Mouse (Mus musculus) mesoderm, embryonic 11.5 days (tissue): ENCODE measurements around the gene Abcb4.
"Not testable (repeated sequence)": the region's sequence is repeated elsewhere in the genome, so short reads cannot be mapped to it uniquely, and the experiment has no call there.

ENCODE experiments used
- DNase-seq: peaks from one replicate; pipeline ENCODE4 v3.0.0-alpha.2; 2012; ENCODE audit warnings: low read depth, low spot score

The Abcb4 gene

DNA sequence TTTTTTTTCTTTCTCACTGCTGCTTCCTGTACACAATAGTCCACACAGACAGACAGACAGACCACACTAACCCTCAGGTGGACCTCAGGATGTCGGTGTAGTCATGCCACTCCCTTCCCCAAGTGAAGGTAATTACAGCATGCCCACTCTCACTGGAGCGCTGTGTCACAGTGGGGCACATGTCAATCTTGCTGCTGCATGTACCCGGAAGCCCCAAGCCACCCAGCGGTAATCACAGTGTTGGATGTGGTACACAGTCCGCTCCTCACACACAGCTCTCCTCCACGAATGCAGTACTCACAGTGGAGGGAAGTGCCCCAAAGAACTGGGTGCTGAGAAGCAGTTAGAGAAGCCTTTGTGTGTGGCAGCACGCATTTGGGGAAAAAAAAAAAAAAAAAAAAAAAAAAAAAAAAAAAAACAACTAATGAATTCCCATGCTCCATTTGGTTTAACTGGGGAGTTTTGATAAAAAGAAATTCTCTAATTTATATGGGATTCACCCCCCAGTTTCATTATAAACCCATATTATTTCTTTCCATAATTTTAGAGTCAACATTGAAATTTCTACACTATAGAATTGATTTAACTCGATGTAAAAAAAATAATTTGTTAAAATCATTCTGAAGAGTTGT is 18.2 kb downstream of the Abcb4 start:
- no peak for DNase-seq

DNA sequence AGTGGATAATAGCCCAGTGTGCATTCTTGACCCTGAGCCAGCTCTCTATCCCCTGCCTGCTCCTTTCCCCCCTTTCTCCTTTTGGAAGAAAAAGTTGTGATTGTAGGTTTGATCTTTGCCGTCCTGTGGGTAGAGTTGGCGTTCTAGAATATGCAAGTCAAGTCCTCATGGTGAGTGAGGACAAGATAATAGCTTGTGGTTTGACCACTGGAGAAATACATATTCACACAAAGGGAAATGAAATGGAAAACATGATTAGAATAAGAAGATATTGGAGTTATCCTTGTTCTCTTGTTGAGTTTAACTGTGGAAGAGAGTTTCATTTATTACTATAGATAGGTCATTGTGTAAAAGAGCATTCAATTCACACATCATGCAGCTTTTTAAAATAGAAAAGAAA is 22.9 kb downstream of the Abcb4 start:
- DNase-seq, result no peak

DNA sequence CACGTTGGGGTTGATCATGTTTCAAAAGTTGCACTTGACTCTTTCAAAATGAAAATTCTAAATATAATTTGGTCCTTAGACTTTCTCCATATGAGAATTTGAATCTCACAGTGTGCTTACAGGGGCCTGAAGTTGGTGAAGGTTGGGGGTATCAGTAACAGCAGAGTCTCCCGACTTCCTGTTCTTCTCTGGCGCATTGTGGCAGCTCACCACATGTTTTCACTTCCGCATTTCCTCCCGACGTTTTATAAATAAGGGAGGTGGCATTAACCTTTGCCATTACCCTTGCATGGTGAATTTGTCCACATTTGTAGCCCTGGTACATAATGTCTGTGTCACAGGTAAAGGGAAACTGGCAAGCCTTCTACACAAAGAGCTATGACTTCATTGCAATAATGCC is 23.6 kb downstream of the Abcb4 start:
- DNase-seq, result no peak

DNA sequence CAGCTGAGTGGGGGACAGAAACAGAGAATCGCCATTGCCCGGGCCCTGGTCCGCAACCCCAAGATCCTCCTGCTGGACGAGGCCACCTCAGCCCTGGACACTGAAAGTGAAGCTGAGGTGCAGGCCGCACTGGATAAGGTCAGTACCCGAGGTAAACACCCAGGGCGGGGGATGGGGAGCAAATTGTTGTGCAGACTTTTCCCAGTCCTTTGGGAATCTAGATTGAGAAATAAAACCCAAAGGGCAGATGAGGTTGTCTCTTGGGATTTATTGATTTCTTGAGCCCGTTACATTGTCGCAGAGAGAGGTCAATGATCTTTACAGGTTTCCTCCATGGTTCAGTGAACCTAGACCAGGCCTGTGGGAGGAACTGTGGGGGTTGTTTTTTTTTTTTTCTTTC is 34.9 kb downstream of the Abcb4 start:
- DNase-seq, result no peak

DNA sequence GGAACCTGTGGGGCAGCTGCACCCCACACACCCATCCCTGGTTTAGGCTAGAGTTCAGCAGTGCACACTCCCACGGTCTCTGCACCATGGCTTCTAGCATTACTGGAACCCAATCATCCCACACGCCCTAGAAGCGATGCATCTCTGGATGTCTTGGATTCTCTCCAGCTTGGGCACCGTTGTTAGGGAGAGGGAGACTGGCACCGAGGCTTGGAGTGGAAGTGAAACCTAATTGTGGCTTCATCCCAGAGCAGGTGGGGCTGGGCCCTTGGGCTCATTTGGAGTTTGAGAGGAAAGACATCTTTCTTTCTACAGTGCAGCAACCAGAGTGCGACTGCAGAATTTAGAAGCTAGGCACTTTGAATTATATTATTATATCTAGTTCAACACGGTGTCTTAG is 44.4 kb downstream of the Abcb4 start:
- DNase-seq, result no peak

DNA sequence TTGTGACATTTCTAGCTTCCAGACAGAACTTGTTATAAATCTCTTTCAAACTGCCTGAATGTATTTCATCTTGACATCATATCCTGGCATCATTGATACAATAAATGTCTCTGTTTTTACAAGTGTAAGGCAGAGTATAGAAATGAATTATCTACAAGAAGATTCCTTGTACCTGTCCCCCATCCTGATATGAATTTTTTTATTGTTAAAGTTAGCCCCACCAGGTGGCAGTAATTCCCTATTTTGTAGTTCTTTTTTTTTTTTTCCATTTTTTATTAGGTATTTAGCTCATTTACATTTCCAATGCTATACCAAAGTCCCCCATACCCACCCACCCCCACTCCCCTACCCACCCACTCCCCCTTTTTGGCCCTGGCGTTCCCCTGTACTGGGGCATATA is 47.7 kb downstream of the Abcb4 start:
- DNase-seq, result not testable (repeated sequence)

DNA sequence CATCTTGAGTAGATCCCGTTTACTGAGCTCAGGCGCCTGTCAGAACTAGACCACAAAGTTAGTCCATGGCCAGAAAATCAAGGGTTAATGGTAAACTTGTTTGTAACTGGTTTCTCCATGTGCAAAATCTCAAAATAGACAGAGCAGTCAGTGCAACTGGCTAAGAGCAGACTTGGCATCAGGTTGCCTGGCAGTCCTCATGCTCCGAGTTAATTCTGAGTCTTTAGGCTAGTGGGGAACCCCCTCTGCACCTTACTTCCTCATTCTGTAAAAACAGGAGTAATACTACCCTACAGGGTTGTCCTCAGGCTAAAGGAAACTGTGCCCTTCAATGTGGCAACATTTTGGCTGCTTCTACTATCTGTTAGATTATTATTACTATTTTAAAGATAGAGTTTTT is 50.3 kb downstream of the Abcb4 start:
- DNase-seq, result no peak

DNA sequence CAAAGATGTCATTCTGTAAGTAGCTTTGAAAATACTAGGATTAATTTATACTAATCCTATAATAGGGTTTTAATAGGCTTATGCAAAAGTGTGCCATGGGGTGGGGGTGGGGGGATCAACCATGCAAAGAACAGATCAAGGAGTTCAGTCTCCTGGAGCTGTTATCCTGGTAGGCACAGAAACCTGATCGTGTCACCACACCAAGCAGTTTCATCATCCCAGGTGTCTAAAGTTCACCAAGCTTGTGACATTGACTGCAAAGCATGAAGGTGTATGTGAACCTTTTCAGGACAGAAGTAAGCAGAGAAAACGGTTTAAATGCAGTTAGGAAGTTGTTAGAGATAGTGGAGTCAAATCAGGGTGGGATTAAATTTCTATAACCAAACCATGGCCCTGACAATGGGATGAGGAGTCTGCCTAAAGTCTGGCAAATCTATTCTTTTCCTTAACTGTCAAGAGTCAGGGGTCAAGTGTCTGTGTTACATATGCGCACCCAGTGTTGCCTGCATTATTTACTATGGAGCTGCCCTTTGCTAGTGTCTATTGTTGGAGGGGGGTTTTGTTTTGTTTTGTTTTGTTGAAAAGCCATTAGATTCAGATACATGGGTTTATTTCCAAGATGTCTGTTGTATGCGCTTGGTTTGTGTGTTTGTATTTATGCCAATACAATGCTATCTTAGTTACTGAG is 54.0 kb downstream of the Abcb4 start:
- no peak for DNase-seq

DNA sequence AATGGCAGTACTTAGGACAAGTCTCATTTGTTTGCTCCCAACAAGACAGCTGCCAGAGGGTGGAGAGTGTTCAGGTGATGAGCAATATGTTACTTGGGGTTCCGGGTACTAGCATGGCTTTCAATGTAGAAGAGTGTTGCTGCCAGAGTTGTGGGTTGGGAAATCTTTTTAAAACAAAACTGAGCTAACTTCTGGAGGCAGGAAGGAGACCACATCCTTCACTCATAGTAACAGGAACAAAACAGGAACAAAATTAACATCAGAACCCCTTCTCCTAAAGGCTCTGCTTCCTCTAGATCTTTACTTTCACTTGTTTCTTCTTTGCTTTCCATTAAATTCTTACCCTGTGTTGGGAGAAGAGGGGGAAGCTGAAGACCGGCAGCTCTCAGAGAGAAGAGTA is 60.1 kb downstream of the Abcb4 start:
- no peak for DNase-seq

DNA sequence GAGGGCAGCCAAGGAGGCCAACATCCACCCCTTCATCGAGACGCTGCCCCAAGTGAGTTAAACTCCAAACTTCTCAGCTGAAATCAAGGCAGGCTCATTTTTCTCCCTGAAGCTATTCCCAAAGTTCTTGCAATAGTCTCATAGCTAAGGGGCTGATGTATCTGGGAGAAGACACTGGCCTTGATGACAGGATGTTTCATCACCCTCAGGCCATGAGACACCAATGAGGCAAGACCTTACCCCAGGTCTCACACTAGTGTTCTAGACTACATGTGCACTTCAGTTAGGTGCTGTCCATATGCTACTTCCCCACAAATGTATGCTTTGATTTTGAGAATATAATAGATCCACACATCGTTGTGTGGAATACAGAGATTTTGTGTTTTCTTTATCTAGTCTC is 62.0 kb downstream of the Abcb4 start:
- DNase-seq, result no peak

DNA sequence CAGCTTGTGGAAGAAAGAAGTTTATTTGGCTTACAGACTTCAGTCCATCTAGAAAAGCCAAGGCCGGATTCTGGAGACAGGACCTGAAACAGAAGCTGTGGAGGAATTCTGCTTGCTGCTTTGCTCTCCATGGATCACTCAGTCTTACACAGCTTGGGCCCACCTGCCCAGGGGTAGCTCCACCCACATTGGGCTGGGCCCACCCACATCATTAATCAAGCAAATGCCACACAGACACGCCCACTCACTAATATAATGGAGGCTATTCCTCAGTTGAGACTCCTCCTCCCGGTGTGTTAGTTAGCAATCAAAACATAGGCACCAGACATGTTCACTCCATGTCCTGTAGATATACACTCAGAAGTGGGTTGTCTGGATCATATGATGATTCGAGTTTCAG is 67.0 kb downstream of the Abcb4 start:
- no peak for DNase-seq

DNA sequence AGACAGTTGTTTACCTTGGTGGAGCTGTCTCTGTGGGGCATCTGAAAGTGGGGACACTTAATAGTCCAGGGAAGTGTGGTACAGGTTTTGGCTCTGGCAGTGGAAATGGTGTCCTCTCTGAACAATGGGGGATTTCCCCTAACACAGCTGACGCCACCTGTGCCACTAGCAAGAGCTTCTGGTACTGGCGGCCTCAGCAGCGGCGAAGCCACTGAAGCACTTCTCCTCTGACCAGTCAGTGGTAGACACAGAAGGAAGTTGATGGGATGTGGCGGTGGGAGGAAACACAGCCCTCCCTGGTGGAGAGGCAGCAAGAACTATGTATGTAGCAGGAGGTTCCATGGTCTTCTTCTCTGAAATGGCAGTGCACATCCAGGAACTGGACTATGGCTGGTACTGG is 71.0 kb downstream of the Abcb4 start:
- DNase-seq, result no peak

DNA sequence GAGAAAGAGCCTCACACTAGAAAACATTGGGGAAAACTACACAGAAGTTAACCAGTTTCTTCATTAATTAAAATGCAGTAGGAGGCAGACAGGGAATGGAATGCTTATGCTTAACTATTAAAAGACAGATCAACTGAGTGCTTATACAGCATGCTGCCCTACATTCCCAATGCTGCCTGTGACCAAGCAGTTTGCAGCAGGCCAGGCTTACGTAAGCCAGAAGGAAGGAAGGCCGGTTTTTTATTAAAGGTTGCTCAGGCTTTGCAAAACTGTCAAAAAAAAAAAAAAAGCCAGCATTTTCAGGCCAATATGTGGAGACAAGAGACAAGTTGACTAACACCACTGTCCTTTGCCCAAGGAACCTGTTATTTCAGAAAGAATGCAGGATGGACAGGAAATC is 77.2 kb downstream of the Abcb4 start:
- DNase-seq, result no peak

DNA sequence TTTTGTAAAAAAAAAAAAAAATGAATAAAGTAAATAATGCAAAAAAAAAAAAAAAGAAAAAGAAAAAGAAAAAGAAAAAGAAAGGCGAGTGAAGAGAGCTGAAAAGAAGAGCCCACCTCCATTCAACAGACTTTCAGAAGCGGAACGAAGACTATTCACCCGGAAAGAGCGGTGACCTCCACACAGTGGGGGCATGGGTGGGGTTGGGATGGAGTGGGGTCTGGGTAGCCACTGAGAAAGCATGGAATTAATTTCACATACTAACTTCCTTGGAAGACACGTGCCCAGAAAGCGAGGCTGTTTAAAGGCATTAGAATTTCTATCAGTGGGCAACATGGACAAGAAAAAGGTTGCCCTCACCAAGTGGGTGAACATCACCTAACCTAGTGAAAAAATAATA is 78.8 kb downstream of the Abcb4 start:
- DNase-seq, result peak; percentile 6

DNA sequence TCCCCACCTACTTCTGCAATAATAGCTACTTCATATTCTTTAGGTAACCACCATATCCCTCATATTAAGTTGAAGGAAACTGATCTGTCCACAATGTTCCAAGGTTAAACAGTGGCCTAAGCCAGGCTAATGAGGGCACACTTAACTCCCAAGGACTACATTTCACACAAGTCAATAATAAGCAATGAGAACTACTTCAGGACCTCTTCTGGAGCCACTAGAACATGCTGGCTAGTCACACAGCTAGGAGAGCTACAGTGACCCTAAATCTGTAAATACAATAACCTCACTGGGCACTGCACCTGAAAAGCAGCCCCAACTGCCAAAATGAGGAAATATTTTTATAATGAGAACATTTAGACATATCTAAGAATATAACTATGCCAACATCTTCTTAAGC is 81.2 kb downstream of the Abcb4 start:
- DNase-seq, result no peak

DNA sequence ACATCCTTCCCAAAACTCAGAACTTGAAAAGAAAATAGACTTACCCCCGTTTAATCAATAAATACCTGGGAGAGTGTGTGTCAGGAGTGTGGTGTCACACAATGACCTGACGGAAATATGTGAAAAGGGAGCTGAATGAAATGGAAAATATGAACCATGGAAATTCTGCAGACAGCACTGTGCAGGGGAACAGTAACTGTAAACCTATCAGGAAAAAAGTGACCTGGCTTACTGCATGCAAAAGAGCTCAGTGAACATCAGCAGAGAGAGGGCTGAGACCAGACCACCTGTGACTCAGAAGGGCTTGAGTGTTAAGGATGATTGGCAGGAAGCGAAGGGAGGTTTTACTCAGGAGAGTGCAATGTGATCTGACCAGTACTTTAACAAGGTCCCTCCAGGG is 92.0 kb downstream of the Abcb4 start:
- DNase-seq, result no peak

DNA sequence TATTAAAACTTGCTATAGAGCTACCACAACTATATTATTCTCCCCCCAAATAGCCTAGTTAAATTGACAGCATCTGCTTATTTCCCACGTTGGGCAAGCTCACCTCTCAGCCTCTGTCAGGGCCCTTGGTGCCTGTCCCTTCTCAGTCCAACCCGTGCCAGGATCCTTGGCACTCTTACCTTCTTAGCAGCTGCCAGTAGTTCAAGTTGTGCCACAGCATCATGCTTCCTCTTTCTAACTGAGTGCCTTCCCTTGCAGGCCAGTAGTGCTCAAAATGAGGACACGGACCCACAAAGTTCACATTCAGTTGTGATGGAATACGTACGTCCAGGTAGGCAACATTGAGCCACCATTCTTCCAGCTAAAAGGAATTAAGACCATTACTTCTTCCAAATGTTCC is 94.4 kb downstream of the Abcb4 start:
- no peak for DNase-seq

DNA sequence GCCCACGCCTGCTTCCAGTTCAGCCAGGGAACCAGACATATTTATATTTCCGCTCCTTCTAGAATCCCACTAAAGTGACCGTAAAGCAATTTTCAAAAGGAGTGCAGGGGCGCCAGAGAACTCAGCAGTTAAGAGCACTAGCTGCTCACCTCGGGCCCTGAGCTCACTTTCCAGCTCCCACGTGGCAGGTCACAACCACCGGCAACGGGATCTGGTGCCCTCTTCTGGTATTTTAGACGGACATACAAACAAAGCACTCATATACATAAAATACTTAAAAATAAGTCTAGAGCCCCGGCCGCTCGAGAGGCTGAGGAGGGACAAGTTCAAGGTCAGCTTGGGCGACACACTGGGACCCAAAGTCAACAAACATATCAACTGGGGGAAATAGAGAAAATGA is 97.0 kb downstream of the Abcb4 start:
- no peak for DNase-seq

DNA sequence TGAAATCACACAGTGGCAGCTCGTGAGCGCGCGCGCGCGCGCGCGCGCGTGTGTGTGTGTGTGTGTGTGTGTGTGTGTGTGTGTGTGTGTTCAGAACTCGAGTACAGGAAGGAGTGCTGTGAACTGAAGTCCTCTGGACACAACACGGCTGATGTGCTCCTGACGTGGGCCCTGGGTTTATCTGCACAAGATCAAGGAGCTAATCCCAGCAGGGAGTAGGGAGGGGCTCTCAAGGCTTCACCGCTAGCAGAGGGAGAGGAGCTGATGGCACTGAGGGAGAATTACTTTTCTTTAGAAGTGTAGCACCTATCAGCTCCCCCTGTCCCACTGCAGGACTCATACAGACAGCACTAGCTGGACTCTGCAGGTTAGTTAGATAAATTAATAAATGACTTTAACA is 98.1 kb downstream of the Abcb4 start:
- DNase-seq, result no peak

DNA sequence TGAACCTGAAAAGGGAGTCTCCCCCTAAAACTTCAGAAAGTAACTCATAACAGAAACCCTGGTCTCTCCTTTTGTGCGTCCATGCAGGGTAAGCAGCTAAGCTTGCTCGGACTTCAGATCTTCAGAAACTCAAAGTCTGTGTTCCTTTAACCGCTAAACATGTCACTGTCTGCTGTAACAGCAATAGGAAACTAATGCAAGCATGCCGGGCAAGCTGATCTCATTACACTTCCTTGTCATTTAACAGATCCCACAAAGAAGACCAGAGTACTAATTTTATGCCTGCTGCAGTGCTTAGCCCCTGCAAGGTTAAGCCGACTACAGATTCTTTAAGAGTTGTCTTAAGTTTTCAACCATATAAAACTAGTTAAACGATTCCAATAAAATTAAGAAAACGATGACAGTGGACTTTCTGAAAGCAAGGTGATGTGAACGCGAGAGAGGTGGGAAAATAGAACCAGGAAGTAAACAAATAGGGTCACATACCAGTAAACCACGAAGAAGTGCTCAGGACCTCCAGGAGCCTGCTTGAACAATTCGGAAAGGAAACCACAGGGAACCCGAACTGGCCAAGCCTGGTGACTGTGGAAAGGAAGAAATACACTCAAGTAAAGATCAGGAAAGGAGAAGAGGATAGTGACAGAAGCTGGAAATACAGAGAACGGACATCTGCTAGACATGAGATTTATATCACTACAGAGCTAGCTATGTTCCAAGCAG is 102.6 kb downstream of the Abcb4 start:
- DNase-seq, result no peak

DNA sequence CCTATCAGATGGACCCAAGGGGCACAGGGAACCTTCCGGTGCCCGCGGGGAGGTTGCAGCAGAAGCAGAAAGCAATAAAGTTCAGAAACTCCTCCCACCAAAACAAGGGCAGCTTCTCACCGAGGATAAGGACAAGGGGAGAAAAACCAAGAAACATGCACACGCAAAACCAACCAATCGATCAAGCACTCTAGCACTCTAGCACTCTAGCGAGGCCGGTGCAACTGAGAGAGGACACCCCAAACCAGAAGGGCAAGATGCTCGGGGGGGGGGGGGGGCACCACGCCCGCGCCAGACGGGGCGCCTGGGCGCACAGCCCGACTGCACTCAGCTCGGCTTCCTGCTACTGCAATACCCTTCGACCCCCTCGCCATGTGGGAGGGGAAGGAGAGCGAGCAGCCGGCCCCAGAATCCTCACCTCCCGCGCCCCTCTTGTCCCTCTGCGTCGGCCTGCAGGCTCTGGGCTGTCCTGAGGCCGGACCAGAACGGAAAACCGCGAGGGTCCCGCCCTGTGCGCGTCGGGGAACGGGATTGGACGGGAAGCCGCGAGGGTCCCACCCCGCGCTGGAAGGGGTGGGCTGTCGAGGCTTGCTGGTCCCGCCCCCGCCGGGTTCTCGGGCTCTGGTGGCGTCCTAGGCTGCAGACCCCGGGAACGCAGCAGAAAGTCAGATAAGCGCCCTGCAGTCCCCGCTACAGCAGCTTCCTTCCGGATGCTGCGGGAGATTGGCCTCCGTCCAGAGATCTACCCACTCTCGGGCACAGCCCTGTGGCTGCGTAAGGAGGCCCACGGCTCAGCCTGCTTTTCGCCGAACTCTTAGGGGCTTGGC is 103.4 kb downstream of the Abcb4 start, which contains the start of gene Crot:
Gene Crot (minus strand): TSS at position 639 of the 827 bp plus-strand sequence.
- peak; percentile 96 for DNase-seq

DNA sequence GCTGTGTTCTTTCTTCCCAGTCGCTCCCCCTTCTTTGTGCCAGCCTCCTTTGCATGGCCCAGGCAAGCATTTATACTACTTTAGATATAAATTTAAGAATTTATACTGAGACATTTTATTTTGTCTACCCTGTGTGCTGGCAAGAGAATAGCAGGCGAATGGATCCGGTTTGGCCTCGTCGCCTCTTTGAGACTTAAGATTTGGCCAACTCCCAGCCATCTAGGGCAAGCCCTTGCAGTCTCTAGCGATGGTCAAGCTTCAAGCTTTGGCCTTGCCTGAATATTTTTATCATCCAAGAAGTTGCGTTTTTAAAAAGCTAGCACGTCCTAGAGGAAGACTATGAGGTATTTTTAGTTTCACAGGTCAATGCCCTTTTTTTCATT is 104.0 kb downstream of the Abcb4 start:
- DNase-seq, result no peak
